Mouse (Mus musculus) midbrain, embryonic 12.5 days (tissue): ENCODE measurements at regions not wholly inside any gene's neighbourhood (a gene's known extent, or its start where the extent isn't known, plus 50 kb on each side); places are given as distances from the start of the nearest gene placed in this dataset.
A peak's percentile ranks its signal among the peaks of the same experiment; 100 is the strongest.

ENCODE experiments used
- ATAC-seq: fragments of 200-750 bp; cut with Nextera tagmentation; 2 replicates; pipeline ENCODE4 v1.8.0; 2017; ENCODE audit warnings: low read depth, moderate TSS enrichment, moderate library complexity; ENCODE audit not compliant: low FRiP score
- H3K27ac ChIP-seq: fragments of 300-500 bp; sonication (generic); replicated peaks from 2 replicates; pipeline ENCODE4 v1.5.1; 2016; ENCODE audit warnings: mild to moderate bottlenecking
- H3K27me3 ChIP-seq: fragments of 300-500 bp; sonication (generic); 2 replicates; pipeline ENCODE4 v1.6.1; 2016; ENCODE audit warnings: mild to moderate bottlenecking
- H3K36me3 ChIP-seq: fragments of 300-500 bp; sonication (generic); 2 replicates; pipeline ENCODE4 v1.6.1; 2016
- H3K4me1 ChIP-seq: fragments of 300-500 bp; sonication (generic); 2 replicates; pipeline ENCODE4 v1.6.1; 2016
- H3K4me2 ChIP-seq: fragments of 300-500 bp; sonication (generic); replicated peaks from 2 replicates; pipeline ENCODE4 v1.6.1; 2016; ENCODE audit warnings: mild to moderate bottlenecking, moderate library complexity
- H3K4me3 ChIP-seq: fragments of 300-500 bp; sonication (generic); 2 replicates; pipeline ENCODE4 v1.5.1; 2016; ENCODE audit warnings: mild to moderate bottlenecking
- H3K9ac ChIP-seq: fragments of 300-500 bp; sonication (generic); replicated peaks from 2 replicates; pipeline ENCODE4 v1.6.1; 2016; ENCODE audit warnings: mild to moderate bottlenecking, moderate library complexity
- H3K9me3 ChIP-seq: fragments of 300-500 bp; sonication (generic); 2 replicates; pipeline ENCODE4 v1.6.1; 2016; ENCODE audit warnings: mild to moderate bottlenecking
- WGBS: fragments of 180-500 bp; shearing (Covaris S2); methylation state at CpG from one replicate; pipeline ENCODE4 v1.1.7; 2016; 5-methylcytosine and 5-hydroxymethylcytosine counted together

GRCm38 (mm10) chrX:49387439-49387838, 76.3 kb upstream of the Arhgap36 start:
- Histone ChIP-seq H3K36me3 (no peaks in the 10 kb centered on the region), H3K9ac (no peak overlapping the region), H3K27ac (no peak overlapping the region), H3K4me2 (no peak overlapping the region), H3K4me3 (no peak overlapping the region), H3K27me3 (no peaks in the 10 kb centered on the region), H3K9me3 (no peaks in the 10 kb centered on the region), H3K4me1 (no peaks in the 10 kb centered on the region)
- WGBS: 45% methylated on average over 7 of the region's 7 CpGs
- peak; percentile 52 for ATAC-seq

- Histone ChIP-seq H3K27ac (no peak overlapping the region), H3K4me1 (no peaks in the 10 kb centered on the region), H3K4me2 (no peak overlapping the region), H3K27me3 (no peaks in the 10 kb centered on the region), H3K4me3 (no peak overlapping the region), H3K36me3 (no peaks in the 10 kb centered on the region), H3K9ac (no peak overlapping the region), H3K9me3 (no peaks in the 10 kb centered on the region)
- 31% methylated on average over 8 of the region's 8 CpGs for WGBS
- no peak for ATAC-seq
Measured at GRCm38 (mm10) chrX:49377067-49377466, 86.7 kb upstream of the Arhgap36 start.

DNA sequence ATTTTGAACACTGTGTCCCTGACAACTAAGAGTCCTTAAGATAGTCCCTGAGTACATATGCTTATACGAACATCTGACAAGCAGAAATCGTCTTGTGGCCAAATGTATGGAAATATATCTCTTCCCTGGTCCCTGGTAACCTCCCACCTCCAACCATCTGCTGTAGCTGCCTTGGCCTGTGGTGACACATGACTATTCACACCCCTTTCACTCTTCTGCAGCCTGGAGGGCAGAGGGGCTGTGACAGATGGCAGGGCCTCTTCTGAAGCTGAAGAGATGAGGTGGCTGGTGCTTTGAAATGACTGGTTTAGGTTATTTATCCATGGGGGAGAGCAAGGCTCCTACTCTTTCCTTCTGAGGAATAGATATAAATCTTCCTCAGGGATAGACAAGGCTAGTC, 82.3 kb upstream of the Enox2 start:
- H3K9ac ChIP-seq: no peak overlapping the region
- H3K36me3 ChIP-seq: no peaks in the 10 kb centered on the region
- no peak overlapping the region for H3K27ac ChIP-seq
- WGBS: 77% methylated on average over 2 of the region's 2 CpGs
- no peaks in the 10 kb centered on the region for H3K9me3 ChIP-seq
- ATAC-seq: peak; percentile 27; the same call in 1 of the 2 replicates
- no peaks in the 10 kb centered on the region for H3K4me1 ChIP-seq
- no peak overlapping the region for H3K4me3 ChIP-seq
- H3K27me3 ChIP-seq: no peaks in the 10 kb centered on the region
- H3K4me2 ChIP-seq: no peak overlapping the region

DNA sequence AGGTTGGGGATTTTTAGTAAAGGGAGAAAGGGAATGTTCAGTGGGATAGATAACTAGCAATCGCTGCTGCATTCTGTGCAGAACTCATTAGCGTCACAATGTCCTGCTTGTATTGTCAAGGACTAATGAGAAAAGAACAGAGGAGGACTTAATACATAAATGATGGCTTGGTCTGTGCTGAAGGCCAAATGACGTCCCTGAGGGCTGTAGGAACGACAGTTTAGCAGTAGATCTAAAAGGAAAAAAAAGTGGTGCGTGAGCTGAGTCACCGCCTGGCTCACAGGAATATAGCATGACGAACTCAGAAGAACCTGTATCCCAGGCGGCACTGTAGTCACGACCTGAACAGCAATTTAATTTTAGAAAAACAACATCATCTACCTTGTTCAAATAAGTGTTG, 81.3 kb upstream of the Enox2 start:
- H3K4me3 ChIP-seq: no peak overlapping the region
- H3K9ac ChIP-seq: no peak overlapping the region
- no peak overlapping the region for H3K27ac ChIP-seq
- no peaks in the 10 kb centered on the region for H3K9me3 ChIP-seq
- H3K27me3 ChIP-seq: no peaks in the 10 kb centered on the region
- H3K4me1 ChIP-seq: no peaks in the 10 kb centered on the region
- H3K36me3 ChIP-seq: no peaks in the 10 kb centered on the region
- H3K4me2 ChIP-seq: no peak overlapping the region
- 57% methylated on average over 9 of the region's 9 CpGs for WGBS
- ATAC-seq: no peak

- no peaks in the 10 kb centered on the region for H3K27me3 ChIP-seq
- no peaks in the 10 kb centered on the region for H3K4me1 ChIP-seq
- H3K4me3 ChIP-seq: no peak overlapping the region
- no peak overlapping the region for H3K4me2 ChIP-seq
- no peaks in the 10 kb centered on the region for H3K9me3 ChIP-seq
- no peak overlapping the region for H3K27ac ChIP-seq
- ATAC-seq: no peak
- H3K36me3 ChIP-seq: no peaks in the 10 kb centered on the region
- no peak overlapping the region for H3K9ac ChIP-seq
Measured at GRCm38 (mm10) chrX:49346451-49346850, 58.4 kb upstream of the Enox2 start.
